Mouse (Mus musculus): ENCODE results near the gene Xylt1.

Xylt1 gene

DNA sequence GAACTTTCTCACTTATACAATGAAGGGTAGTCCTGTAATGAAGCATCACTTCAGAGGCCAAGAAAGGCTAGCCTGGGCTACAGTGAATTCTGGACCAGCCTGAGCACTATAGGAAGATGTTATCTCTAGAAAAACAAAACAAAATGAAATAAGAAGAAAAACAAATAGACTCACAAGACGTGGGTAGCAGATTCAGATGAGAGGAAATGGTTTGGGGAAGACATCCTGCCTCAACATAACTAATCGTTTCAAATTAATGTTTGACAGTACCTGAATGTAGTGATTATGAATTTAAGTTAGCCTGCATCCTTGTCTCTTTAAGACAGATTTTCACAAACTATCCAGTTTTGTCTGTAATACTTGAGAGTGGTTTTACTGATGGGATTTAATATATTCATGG, 117.4 kb downstream of the Xylt1 start:
- in situ Hi-C loops (cut with MboI; ENCODE audit: unreplicated experiment in 2 of 2): loop anchor here in 1 of 2 experiments (25.0 kb wide), 2 partner anchors 1039 to 1989 kb away; partner anchors contain the start of genes Coq7 and Umod

DNA sequence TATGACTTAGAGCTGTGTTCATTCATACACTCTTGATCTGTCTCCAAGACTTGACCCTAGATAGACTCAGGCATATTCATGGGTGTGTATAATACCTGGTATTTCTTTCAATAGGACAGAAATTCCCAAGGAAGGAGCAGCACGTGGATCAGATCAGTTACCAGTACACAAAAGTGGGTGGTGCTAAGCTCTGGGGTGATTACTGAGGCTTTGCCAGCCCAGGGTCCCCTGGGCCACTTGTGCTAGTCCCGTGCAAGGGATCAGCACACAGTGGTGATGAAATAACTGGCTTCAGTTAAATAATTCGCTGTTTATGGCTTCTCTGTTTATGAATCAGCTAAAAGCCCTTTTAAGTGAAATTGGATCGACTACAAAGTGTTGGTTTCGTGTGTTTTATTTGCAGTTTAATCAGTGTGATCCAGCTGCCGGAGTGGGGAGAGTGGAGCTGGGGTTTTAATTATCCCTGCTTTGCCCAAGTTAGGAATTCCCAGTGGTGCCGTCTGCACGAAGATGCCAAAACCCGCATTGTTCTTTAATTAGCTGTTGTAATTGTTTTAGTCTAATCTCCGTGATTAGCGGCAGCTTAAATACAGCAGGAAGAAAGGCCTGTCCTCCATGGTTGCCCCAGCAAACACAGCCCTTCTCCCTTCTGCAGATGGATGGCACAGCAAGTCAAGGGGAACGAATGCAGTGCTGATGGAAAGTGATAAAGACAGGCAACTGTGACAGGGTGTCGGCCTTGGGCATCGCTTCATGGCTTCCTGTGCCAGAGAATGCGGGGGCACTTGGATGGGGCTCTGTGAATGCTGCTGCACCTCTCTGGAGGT, 120.8 kb downstream of the Xylt1 start:
- in situ Hi-C loops (cut with MboI; ENCODE audit: unreplicated experiment in 2 of 2): no loop called here

DNA sequence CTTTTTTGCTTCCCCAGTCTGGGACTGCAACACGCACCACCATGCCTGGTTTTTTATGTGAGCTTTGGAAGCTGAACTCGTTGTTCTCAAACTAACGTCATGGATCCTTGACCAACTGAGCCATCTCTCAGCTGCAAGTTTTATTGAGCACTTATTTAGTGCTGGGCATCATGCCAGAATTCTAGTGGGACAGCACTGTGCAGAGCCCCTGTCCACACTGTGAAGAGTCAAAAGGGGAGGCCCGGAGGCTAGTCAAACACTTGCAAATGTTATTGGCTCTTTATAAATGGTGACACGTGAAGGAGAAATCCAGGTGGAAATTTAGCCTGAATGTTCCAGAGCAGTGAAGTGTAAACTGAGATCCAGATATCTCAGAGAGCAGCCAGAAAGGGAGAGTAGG, 121.6 kb downstream of the Xylt1 start:
- in situ Hi-C loops (cut with MboI; ENCODE audit: unreplicated experiment in 2 of 2): no loop called here

DNA sequence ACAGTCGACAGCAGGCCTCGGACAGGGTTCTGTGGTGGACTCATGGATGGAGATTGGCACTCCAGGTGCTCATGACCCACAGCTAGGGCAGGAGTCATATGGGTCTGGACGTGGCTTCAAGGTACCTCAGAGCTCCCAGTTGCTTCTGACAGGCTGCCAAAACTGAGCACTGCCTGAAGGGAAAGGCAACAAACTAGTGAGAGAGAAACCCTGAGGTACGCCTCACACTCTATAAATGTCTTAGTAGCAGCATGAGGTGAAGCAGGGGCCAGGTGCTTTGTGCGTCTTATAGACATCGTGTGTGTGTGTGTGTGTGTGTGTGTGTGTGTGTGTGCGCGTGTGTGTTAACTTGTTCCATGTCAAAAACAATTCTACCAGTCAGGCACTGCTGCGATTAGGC, 122.9 kb downstream of the Xylt1 start:
- in situ Hi-C loops (cut with MboI; ENCODE audit: unreplicated experiment in 2 of 2): no loop called here

DNA sequence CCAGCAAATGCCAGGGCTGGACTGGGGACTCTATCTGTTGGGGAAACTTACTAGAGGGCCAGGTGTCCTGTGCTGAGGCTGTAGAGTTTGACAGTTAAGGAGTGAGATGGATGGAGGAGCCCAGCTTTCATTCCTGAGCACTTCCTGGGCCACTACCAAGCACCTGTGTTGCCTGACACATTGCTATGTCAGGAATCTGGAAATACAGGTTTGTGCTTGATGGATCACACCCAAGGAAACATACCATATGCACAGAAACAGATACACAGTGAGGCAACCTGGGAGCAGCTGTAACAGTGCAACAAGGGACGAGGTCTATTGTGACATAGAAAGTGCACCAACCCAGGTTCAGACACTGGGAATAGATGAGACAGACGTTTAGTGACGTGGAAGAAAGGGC, 125.0 kb downstream of the Xylt1 start:
- in situ Hi-C loops (cut with MboI; ENCODE audit: unreplicated experiment in 2 of 2): no loop called here

DNA sequence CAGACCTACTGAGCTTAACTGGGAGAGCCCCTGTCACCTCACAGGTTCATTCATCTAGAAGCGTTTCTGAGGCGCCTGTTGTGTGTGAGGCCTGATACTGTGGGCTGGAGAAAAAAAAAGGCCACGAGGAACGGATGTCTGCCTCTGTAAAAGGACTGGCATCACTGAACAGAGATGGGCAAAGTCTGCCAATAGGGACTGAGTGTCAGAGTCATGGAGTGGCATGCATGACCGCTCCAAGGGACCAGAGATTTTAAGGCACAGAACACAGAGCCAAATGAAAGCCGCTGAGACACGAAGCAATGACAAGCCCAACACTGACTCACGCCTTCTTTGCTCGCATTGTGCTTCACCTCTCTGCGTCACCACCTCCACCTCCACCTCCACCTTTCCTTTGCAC, 126.6 kb downstream of the Xylt1 start:
- in situ Hi-C loops (cut with MboI; ENCODE audit: unreplicated experiment in 2 of 2): no loop called here

DNA sequence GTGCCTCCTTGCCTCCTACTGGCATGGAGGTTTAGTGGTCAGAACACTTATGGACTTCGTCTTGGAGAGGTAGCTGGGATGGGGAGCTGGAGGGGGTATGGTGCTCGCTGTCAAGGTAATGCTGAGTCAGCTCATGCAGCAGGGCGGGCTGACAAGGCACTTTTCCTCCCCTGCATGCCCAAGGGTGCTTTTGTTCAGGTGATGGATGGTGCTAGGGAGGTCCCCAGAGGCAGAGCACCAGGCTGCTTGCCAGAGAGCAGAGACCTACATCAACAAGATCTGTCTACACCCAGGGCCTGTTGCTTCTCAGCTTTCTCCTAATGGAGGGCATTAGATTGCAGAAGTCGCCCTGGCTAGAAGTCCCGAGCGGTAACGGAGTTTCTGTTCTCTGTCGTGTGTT, 127.3 kb downstream of the Xylt1 start:
- in situ Hi-C loops (cut with MboI; ENCODE audit: unreplicated experiment in 2 of 2): no loop called here

DNA sequence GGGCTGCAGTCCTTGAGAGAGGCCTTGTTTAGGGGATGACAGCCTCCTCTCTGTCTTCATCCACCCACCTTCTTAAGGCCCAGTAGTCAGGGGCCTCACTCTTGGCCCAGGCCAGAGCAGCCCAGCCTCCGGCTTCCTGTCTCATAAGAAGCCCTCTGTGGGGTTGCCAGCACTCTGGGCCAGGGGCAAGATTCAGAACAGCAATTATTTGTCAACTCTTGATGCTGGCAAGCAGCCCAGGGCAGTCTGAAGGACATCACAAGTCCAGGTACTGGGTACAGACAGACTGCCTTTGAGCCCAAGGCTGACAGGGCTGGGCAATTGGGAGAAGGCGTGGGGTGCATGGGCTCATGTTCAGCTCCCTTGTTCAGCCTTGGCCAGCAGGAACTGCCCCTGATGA, 129.3 kb downstream of the Xylt1 start:
- in situ Hi-C loops (cut with MboI; ENCODE audit: unreplicated experiment in 2 of 2): no loop called here

DNA sequence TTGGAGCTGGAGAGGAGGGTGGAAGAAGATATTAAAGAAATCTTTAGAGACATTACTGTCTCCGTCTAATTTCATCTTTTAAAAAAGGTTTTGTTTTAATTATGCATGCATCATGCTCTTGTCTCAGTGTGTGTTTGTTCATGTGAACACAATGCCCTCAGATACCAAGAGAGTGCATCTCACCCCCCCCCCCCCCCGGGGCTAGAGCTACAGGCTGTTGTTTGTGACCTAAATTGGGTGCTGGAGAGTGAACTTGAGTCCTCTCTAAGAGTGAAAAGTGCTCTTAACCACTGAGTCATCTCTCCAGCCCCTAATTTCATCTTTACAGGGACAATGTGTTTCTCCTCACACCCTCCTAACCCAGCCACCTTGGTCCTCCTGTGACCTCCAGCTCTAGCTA, 131.5 kb downstream of the Xylt1 start:
- in situ Hi-C loops (cut with MboI; ENCODE audit: unreplicated experiment in 2 of 2): no loop called here

DNA sequence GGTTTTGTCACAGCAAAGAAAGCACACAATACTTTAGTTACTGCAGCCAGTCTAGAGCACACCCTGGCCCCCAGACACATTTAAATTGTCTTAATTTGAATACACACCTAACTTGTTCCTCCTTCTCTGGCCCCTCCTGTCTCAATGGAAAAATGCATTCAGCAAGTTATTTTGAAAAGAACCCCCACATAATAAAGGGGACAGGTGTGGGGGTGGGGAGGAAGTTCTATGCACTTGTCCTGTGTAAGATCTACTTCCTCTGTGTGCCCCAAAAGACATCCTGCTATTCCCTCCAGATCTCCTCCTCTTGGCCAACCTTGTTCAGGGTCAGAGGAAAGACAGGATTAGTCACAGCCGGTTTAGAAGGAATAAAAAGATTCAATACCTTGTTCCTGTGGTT, 135.0 kb downstream of the Xylt1 start:
- in situ Hi-C loops (cut with MboI; ENCODE audit: unreplicated experiment in 2 of 2): no loop called here

DNA sequence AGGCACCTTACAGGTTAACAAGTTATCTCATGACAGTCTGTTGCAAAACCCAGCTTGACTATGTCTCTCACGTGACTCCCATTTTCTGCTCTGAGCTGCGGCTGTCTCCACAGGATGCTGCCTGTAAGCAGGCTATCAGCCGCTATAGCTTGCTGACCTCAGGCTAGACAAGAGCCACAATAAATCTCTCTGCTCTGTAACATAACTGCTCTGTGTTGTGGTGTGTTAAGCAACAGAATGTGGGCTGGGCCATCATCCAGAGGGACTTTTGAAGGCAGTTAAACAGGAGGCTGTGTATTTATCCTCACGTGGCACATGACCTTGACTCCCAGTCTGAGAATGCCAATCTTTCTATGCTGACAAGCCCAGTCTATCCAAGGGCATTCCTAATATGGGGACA, 136.1 kb downstream of the Xylt1 start:
- in situ Hi-C loops (cut with MboI; ENCODE audit: unreplicated experiment in 2 of 2): no loop called here

DNA sequence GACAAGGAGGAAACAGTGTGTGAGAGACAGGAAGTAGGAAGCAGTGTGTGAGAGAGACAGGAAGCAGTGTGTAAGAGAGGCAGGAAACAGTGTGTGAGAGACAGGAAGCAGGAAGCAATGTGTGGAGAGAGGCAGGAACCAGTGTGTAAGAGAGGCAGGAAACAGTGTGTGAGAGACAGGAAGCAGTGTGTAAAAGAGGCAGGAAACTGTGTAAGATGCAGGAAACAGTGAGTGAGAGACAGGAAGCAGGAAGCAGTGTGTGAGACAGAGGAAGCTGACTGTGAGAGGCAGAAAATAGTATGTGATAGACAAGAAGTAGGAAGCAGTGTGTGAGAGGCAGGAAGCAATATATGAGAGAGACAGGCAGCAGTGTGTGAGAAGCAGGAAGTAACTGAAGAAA, 140.6 kb downstream of the Xylt1 start:
- in situ Hi-C loops (cut with MboI; ENCODE audit: unreplicated experiment in 2 of 2): no loop called here

DNA sequence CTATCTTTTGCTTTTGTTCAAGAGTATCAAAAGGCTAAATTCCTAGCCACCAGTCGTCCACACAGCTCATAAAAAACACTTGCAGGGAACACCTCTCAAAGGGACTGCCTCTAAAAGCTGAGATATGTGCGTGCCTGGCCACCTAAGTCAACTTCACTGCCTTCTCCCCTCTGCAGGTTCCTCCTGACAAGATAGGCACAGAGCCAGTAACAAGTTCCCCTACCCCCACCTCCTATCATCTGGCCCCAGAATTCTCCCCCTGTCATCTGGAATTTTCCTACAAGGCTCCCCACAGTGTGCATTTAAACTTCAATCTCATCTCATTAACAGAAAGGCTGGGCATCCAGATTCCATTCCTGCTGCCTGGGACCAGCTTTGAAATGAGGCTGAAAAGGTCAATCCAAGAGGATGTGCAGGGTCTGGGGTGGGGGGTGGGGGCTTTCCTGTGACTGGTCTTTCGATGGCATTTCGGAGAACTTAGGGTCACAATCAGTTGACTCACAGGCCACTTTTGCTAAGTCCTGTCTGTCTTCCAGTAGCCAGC, 141.4 kb downstream of the Xylt1 start:
- in situ Hi-C loops (cut with MboI; ENCODE audit: unreplicated experiment in 2 of 2): no loop called here

DNA sequence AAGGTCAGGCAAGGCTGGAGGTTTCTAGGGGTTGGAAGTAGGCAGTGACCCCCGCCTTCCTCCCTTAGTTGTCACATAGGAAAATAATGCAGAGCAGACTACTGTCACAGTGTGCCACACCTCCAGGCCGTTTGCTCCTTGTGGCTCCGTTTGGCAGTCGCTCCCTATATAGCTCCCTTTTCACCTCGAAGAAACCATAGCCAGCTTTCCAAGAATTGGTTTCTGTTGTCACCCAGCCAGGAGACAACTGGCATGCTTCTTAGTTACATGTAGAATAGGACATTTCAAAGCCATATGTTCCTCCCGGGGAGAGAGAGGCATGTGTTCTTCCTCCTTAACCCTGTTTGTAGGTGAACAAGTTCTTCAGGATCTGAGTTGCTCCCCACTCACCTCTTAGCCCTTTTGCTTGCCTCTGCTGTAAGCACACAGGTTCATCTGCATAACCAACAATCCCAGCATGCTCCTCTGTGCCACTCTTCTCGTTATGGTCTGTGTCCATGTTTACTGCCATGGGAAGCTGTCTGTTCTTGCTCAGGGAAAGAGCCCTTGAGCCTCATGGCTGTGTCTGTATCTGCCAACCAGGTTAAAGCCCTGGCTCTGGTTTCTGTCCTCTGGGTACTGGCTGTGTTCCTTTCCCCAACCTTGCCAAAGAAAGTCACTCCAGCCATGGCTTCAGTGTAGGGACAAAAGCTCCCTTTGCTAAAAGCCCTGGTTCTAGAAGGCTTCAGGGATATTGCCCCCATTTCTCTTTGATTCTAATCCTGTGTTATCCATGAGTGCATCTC, 143.8 kb downstream of the Xylt1 start:
- in situ Hi-C loops (cut with MboI; ENCODE audit: unreplicated experiment in 2 of 2): loop anchor here in 1 of 2 experiments (5.0 kb wide), 1 partner anchor 32 kb away; no protein-coding TSS in a partner anchor

DNA sequence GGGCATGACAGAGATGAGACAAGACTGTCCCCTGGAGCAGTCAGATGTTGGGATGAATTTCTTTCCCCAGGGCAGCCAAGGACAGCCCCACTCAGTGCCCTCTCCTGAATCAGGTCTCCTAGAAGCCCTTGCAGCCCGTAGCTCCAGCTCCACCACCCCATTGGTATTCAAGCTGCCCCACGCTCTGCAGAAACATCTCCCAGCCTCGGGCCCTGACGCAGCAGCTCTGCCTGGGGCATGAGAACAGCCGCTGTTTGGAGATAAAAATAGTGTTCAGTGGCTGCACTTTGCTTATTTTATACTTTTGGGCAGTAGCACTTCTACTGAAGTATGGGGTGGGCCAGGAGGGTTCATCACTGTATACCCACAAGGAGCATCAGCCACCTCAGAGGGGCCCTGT, 144.9 kb downstream of the Xylt1 start:
- in situ Hi-C loops (cut with MboI; ENCODE audit: unreplicated experiment in 2 of 2): loop anchor here in 1 of 2 experiments (5.0 kb wide), 1 partner anchor 33 kb away; no protein-coding TSS in a partner anchor

DNA sequence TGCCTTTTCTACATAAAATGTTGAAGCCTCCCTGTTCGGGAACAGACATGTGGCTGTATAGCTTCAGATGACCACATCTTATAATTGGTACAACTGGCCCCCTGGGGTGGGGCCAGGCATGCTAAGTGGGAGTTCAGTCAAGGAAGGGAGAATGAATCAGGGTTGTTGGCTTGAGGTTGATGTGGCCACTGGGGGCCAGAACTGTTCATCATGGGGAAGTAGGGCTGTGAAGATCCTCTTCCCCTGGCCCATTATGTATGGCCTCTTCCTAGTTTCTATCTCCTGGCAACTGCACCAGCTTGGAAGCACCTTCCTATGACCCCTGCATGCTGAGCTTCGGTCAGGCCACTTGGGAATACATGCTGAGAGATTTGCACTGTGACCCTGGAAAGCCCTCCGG, 145.8 kb downstream of the Xylt1 start:
- in situ Hi-C loops (cut with MboI; ENCODE audit: unreplicated experiment in 2 of 2): loop anchor here in 1 of 2 experiments (5.0 kb wide), 1 partner anchor 34 kb away; no protein-coding TSS in a partner anchor

DNA sequence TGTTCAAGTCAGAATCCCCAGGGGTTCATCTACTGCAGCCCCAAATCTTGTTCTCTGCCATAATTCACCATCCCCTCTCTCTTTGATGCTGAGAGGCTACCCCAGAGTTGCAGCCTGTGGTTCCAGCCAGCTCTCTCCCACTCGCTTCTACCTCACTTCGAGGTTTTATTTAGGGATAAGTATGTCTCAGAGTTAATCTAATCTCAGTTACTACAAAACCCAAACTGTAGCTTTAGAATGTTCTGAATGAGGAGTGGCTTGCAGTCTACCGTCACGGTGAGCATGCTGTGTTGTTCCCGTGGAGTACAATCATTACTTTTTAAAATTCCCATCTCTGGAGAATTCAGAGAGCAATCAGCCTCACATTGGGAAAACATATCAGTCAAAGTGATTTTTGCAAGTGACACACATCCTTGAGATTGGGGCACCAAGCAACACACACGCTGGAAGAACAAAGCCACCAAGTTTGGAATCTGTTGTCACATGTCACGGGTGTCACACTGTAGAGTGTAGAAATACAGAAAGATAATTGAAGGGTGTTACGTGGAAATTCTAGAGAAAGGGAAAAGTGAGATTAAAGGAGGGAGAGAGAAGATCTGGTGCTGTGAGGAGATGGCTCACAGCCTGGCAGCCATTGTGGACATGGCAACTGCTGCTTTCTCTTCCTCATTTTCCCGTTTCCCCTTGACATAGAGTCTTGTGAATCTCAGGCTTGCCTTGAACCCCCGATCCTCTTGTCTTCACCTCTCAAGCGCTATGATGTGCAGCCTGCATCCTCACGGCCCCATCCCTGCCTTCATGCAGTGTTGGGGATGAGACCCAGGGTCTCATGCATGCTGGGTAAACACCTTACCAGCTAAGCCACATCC, 149.2 kb downstream of the Xylt1 start:
- in situ Hi-C loops (cut with MboI; ENCODE audit: unreplicated experiment in 2 of 2): loop anchor here in 1 of 2 experiments (5.0 kb wide), 1 partner anchor 38 kb away; no protein-coding TSS in a partner anchor

DNA sequence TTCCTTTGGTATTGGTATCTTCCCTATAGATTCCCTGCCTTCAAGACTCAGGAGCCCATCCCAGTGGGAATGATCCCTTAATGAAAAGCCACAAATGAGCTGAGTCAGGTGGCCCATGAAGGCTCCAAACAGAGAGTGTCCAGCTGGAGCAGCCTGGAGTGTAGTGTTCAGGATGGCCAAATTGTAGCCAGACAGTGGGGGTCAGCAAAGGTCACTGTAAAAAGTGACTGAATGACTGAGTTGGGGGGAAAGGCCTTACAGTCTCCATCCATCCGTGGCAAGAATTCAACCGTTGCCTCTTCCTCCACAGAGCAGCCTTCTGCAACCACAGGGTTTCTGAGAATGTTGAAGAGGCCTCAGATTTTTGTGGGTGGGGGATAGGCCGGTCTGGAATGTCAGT, 151.9 kb downstream of the Xylt1 start:
- in situ Hi-C loops (cut with MboI; ENCODE audit: unreplicated experiment in 2 of 2): no loop called here

DNA sequence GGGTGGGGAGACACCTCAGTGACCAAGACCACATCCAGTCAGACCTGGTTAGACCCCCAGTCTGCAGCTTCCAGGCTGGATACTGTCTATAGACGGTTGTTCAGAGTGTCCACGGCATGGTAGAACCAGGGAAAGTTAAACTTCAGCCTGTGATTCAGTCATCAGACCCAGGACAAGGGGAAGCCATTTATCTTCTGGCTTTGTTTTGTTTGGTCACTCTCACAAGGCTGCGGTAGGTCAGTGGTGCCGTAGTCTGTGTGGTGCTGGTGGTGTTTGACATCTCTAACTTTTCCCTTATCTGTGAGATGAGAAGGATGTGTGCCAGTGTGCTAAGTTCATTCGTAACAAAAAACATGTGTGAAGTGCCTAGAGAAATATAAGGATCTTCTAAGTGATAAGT, 152.4 kb downstream of the Xylt1 start:
- in situ Hi-C loops (cut with MboI; ENCODE audit: unreplicated experiment in 2 of 2): no loop called here

DNA sequence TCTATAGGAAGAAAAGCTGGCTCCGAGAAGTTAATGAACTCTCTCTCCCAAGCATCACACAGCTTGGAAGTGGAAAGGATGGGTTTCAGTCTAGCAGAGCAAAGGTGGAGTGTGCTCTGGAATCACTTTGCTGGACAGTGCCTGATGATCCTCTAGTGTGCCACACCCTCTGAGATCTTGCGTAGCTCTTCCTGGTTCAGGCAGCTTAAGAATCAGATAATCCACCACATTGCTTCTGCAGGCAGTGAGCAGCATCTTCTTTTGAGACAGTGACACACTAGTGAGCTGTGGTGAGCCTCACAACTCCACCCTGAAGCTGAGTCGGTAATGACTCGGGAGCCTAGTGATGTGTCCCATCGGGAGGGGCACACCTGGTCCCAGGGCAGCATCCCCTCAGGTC, 159.2 kb downstream of the Xylt1 start:
- in situ Hi-C loops (cut with MboI; ENCODE audit: unreplicated experiment in 2 of 2): no loop called here

All from v-Abl transformed pro-B cells (cell line).